In the genomic region with DNA sequence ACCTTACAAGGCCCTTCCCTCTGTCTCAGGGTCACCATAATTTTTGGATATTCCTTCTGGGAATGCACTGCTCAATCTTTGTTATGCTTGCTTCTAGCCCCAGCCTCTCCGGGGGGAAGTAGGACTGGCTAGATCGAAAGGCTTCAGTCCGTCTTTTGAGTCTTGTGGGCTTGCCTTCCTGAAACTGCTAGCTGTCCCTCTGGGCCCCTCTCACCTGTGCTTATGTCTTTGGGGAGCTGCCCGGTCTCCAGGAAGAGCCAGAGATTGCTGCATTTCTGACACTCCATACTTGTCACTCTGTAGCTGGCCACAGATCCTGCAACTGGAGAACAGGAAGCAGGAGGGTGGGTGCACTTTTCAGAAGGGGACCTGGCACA, we compare ENCODE assay signal across 10 mouse cellular contexts. TPM values are rescaled to one million over a fixed set of nuclear protein-coding genes. Genes with fewer than 3 reads are reported as not detected.
DNase-seq lines count a peak whose midpoint lies in the region; ATAC-seq and TF ChIP-seq lines count a peak whose summit lies in the region.
"Had no signal": no experiment of that assay in that cellular context is flagged by ENCODE, and none has a peak within 500 bp of the region (broad histone marks: within the 10 kb centered on the region; RNA-seq: fewer than 3 reads in every experiment).

No protein-coding gene starts in this region.

- H3K4me2 ChIP-seq in lung, embryonic 15.5 days: peak overlapping the region; percentile 93; the same call in 1 of the 2 replicates
- H3K4me2 ChIP-seq in limb, embryonic 14.5 days (replicated peaks; ENCODE audit: low read depth, low read length, severe bottlenecking): peak overlapping the region; percentile 69; the same call in 1 of the 2 replicates
- peak overlapping the region; percentile 76; the same call in 1 of the 2 replicates for H3K4me2 ChIP-seq in stomach, embryonic 14.5 days (replicated peaks; ENCODE audit: low read depth, low read length)

- H3K36me3 ChIP-seq in lung, embryonic 15.5 days: no peaks in the 10 kb centered on the region
- no peaks in the 10 kb centered on the region for H3K36me3 ChIP-seq in limb, embryonic 14.5 days (ENCODE audit: control insufficient read depth, insufficient read depth, low read length)
- H3K36me3 ChIP-seq in stomach, embryonic 14.5 days (ENCODE audit: control insufficient read depth, insufficient read depth, low read length): no peaks in the 10 kb centered on the region

- peak overlapping the region; percentile 93; the same call in 1 of the 2 replicates for H3K27ac ChIP-seq in gastrocnemius, adult 2 months
- H3K27ac ChIP-seq in lung, embryonic 15.5 days: 0 out of 2 replicates have a peak overlapping the region, but pooled peaks have one; percentile 41
- H3K27ac ChIP-seq in limb, embryonic 14.5 days (replicated peaks; ENCODE audit: low read depth, low read length): no peak overlapping the region
- H3K27ac ChIP-seq in stomach, embryonic 14.5 days (ENCODE audit: low read length): no peak overlapping the region

- TF ChIP-seq POLR2A in limb, embryonic 14.5 days (IDR thresholded peaks at IDR 0.05; ENCODE audit: borderline replicate concordance, extremely low read depth, insufficient read depth, insufficient read length): no peak

- no peak for DNase-seq in gastrocnemius, adult 2 months
- no peak for DNase-seq in gastrocnemius, adult 8-10 months (ENCODE audit: low spot score in 2 of 2)
- no peak for DNase-seq in lung, postnatal 36 days
- no peak for DNase-seq in limb, embryonic 14.5 days (ENCODE audit: low spot score)
- no peak for DNase-seq in left cerebral cortex, postnatal 25 days (ENCODE audit: low spot score in 2 of 2)

- 81% methylated on average over 4 of the region's 4 CpGs for WGBS in lung, embryonic 15.5 days
- WGBS in limb, embryonic 14.5 days: 83% methylated on average over 4 of the region's 4 CpGs
- 81% methylated on average over 4 of the region's 4 CpGs for WGBS in stomach, embryonic 14.5 days

- no peak for TF ChIP-seq CTCF in gastrocnemius, adult 2 months (IDR thresholded peaks at IDR 0.05)

- no peaks in the 10 kb centered on the region for H3K9me3 ChIP-seq in lung, embryonic 15.5 days
- no peaks in the 10 kb centered on the region for H3K9me3 ChIP-seq in limb, embryonic 14.5 days (ENCODE audit: control insufficient read depth, low read length)
- H3K9me3 ChIP-seq in stomach, embryonic 14.5 days (ENCODE audit: control insufficient read depth, low read depth, low read length): no peaks in the 10 kb centered on the region

- intact Hi-C loops in gastrocnemius, adult 2 months (cut with DNase I): no loop called here
- intact Hi-C loops in left cerebral cortex, postnatal 25 days (cut with DNase I): no loop called here

- H3K4me1 ChIP-seq in lung, embryonic 15.5 days: peaks cover 14% of the 10 kb centered on the region
- peaks cover 3% of the 10 kb centered on the region; the same call in 1 of the 2 replicates for H3K4me1 ChIP-seq in limb, embryonic 14.5 days (ENCODE audit: control insufficient read depth, insufficient read depth, low read length)
- peaks cover 10% of the 10 kb centered on the region; the same call in 1 of the 2 replicates for H3K4me1 ChIP-seq in stomach, embryonic 14.5 days (ENCODE audit: control insufficient read depth, insufficient read depth, low read length)

- H3K27me3 ChIP-seq in lung, embryonic 15.5 days: peaks cover 28% of the 10 kb centered on the region
- H3K27me3 ChIP-seq in limb, embryonic 14.5 days (ENCODE audit: control insufficient read depth, insufficient read depth, low read length): peaks cover 19% of the 10 kb centered on the region
- H3K27me3 ChIP-seq in stomach, embryonic 14.5 days (ENCODE audit: control insufficient read depth, insufficient read depth, low read length): peaks cover 18% of the 10 kb centered on the region; the same call in 1 of the 2 replicates

- peak overlapping the region; percentile 83 for H3K4me3 ChIP-seq in gastrocnemius, adult 2 months
- H3K4me3 ChIP-seq in lung, embryonic 15.5 days: peak overlapping the region; percentile 53; the same call in 1 of the 2 replicates
- H3K4me3 ChIP-seq in limb, embryonic 14.5 days (replicated peaks; ENCODE audit: low read length): no peak overlapping the region
- H3K4me3 ChIP-seq in stomach, embryonic 14.5 days (ENCODE audit: low read depth, low read length): no peak overlapping the region

- no peak for ATAC-seq in lung, embryonic 15.5 days (ENCODE audit: borderline replicate concordance, extremely low read depth, low FRiP score, low TSS enrichment)
- no peak for ATAC-seq in limb, embryonic 14.5 days (ENCODE audit: low FRiP score, low read depth)
- no peak for ATAC-seq in stomach, embryonic 14.5 days (ENCODE audit: insufficient number of reproducible peaks, insufficient read depth, low FRiP score, low read depth)
- no peak for ATAC-seq in cerebellum, adult (ENCODE audit: insufficient number of reproducible peaks, low FRiP score, low TSS enrichment)

- H3K9ac ChIP-seq in lung, embryonic 15.5 days: no peak overlapping the region
- H3K9ac ChIP-seq in limb, embryonic 14.5 days (ENCODE audit: low read depth, low read length, severe bottlenecking): peak overlapping the region; percentile 8; the same call in 1 of the 2 replicates
- H3K9ac ChIP-seq in stomach, embryonic 14.5 days (replicated peaks; ENCODE audit: low read depth, low read length): no peak overlapping the region

RNA-seq across cellular contexts. Expression of gene Tmem141, which starts 1.0 kb away (rescaled TPM):
- 10 to 100 TPM; 14.9 to 15.1 TPM for total RNA-seq in gastrocnemius, adult 2 months (2021)
- total RNA-seq in gastrocnemius, adult 8-10 months (2022): 10 to 100 TPM; 14.9 to 22.8 (median 17.3) TPM
- polyA plus RNA-seq in lung, embryonic 15.5 days (2015; fragmentation: Nextera tagmentation; extraction: Ambion mirVana): 26.8 and 27.2 TPM in 2 replicates
- 25.6 and 26.8 TPM in 2 replicates for polyA plus RNA-seq in limb, embryonic 14.5 days (2012; rRNA removed)
- 30.3 and 31.9 TPM in 2 replicates for polyA plus RNA-seq in limb, embryonic 14.5 days (2014; fragmentation: Nextera tagmentation; extraction: Ambion mirVana)
- polyA plus RNA-seq in stomach, embryonic 14.5 days (2014; fragmentation: Nextera tagmentation; extraction: Ambion mirVana): 25.5 and 26.3 TPM in 2 replicates
- 10 to 100 TPM; 26.7 to 27.7 TPM for total RNA-seq in left cerebral cortex, postnatal 25 days (2021)

RNA-seq across cellular contexts. Expression of gene Ccdc183, which starts 3.4 kb away (rescaled TPM):
- total RNA-seq in gastrocnemius, adult 2 months (2021): not detected
- total RNA-seq in gastrocnemius, adult 8-10 months (2022): not detected
- 0.17 and 0.45 TPM in 2 replicates for polyA plus RNA-seq in lung, embryonic 15.5 days (2015; fragmentation: Nextera tagmentation; extraction: Ambion mirVana)
- polyA plus RNA-seq in limb, embryonic 14.5 days (2012; rRNA removed): 0.03 TPM in 2 replicates
- polyA plus RNA-seq in limb, embryonic 14.5 days (2014; fragmentation: Nextera tagmentation; extraction: Ambion mirVana): 0.19 and 0.28 TPM in 2 replicates
- polyA plus RNA-seq in stomach, embryonic 14.5 days (2014; fragmentation: Nextera tagmentation; extraction: Ambion mirVana): 0.19 and 0.24 TPM in 2 replicates
- not detected for total RNA-seq in left cerebral cortex, postnatal 25 days (2021)
- total RNA-seq: gastrocnemius, postnatal 25 days; layer of hippocampus, postnatal 10 days had no signal

RNA-seq across cellular contexts. Expression of gene Fcna, which starts 7.0 kb away (rescaled TPM):
- 1 to 10 TPM; 1.8 to 5.3 TPM for total RNA-seq in gastrocnemius, adult 2 months (2021)
- 1 to 10 TPM in 3 of 4 experiments, under 1 TPM in 1; 0.41 to 4.2 (median 1.9) TPM for total RNA-seq in gastrocnemius, adult 8-10 months (2022)
- polyA plus RNA-seq in lung, embryonic 15.5 days (2015; fragmentation: Nextera tagmentation; extraction: Ambion mirVana): 2.4 and 3.6 TPM in 2 replicates
- 0.92 and 0.98 TPM in 2 replicates for polyA plus RNA-seq in limb, embryonic 14.5 days (2012; rRNA removed)
- 2.0 TPM in 2 replicates for polyA plus RNA-seq in limb, embryonic 14.5 days (2014; fragmentation: Nextera tagmentation; extraction: Ambion mirVana)
- 0.98 and 1.4 TPM in 2 replicates for polyA plus RNA-seq in stomach, embryonic 14.5 days (2014; fragmentation: Nextera tagmentation; extraction: Ambion mirVana)
- under 1 TPM; 0.44 to 0.55 TPM for total RNA-seq in left cerebral cortex, postnatal 25 days (2021)

RNA-seq across cellular contexts. Expression of gene Rabl6, which starts 12.5 kb away (rescaled TPM):
- total RNA-seq in gastrocnemius, adult 2 months (2021): 10 to 100 TPM; 85.6 to 95.2 TPM
- total RNA-seq in gastrocnemius, adult 8-10 months (2022): 10 to 100 TPM; 83.3 to 94.6 (median 89.3) TPM
- 74.0 and 75.2 TPM in 2 replicates for polyA plus RNA-seq in lung, embryonic 15.5 days (2015; fragmentation: Nextera tagmentation; extraction: Ambion mirVana)
- 99.4 and 110 TPM in 2 replicates for polyA plus RNA-seq in limb, embryonic 14.5 days (2012; rRNA removed)
- 74.8 and 80.7 TPM in 2 replicates for polyA plus RNA-seq in limb, embryonic 14.5 days (2014; fragmentation: Nextera tagmentation; extraction: Ambion mirVana)
- 67.2 and 69.0 TPM in 2 replicates for polyA plus RNA-seq in stomach, embryonic 14.5 days (2014; fragmentation: Nextera tagmentation; extraction: Ambion mirVana)
- 100 to 1,000 TPM; 136 to 152 TPM for total RNA-seq in left cerebral cortex, postnatal 25 days (2021)

RNA-seq across cellular contexts. Expression of gene Lcn8, which starts 32.1 kb away (rescaled TPM):
- total RNA-seq in gastrocnemius, adult 2 months (2021): 1 to 10 TPM; 3.3 to 5.1 TPM
- 1 to 10 TPM; 3.5 to 8.6 (median 5.2) TPM for total RNA-seq in gastrocnemius, adult 8-10 months (2022)
- polyA plus RNA-seq in lung, embryonic 15.5 days (2015; fragmentation: Nextera tagmentation; extraction: Ambion mirVana): 0.26 and 0.40 TPM in 2 replicates
- polyA plus RNA-seq in limb, embryonic 14.5 days (2012; rRNA removed): 0.13 and 0.29 TPM in 2 replicates
- 0.72 TPM in 1 of 2 replicates, not detected in the other for polyA plus RNA-seq in limb, embryonic 14.5 days (2014; fragmentation: Nextera tagmentation; extraction: Ambion mirVana)
- polyA plus RNA-seq in stomach, embryonic 14.5 days (2014; fragmentation: Nextera tagmentation; extraction: Ambion mirVana): not detected in 2 replicates
- total RNA-seq in left cerebral cortex, postnatal 25 days (2021): not detected
- total RNA-seq: layer of hippocampus, postnatal 10 days had no signal

Comparison
In these comparisons a context has a peak if more than half of its experiments do, and no peak if none do; other contexts are left out.
1. H3K27ac ChIP-seq: peak in gastrocnemius, adult 2 months (single experiment) and lung, embryonic 15.5 days (single experiment); none in limb, embryonic 14.5 days (single experiment) and stomach, embryonic 14.5 days (single experiment).
2. H3K4me3 ChIP-seq: peak in gastrocnemius, adult 2 months (single experiment) and lung, embryonic 15.5 days (single experiment); none in limb, embryonic 14.5 days (single experiment) and stomach, embryonic 14.5 days (single experiment).
3. Peak in every context shown above with its lines, with median percentiles within 50 percentile points of each other: H3K4me2 ChIP-seq.